Mouse (Mus musculus) embryo, embryonic 10.5 days (tissue): ENCODE measurements at regions not wholly inside any gene's neighbourhood (a gene's known extent, or its start where the extent isn't known, plus 50 kb on each side); places are given as distances from the start of the nearest gene placed in this dataset.

ENCODE experiments used
- DNase-seq: peaks from one replicate; pipeline ENCODE4 v3.0.0-alpha.2; 2015; ENCODE audit warnings: low spot score

- peak; percentile 77 for DNase-seq
These were observed 52.5 kb upstream of the Prr5 start for GRCm38 (mm10) chr15:84616880-84617279.

- peak; percentile 93 for DNase-seq
These were observed 55.6 kb upstream of the Prr5 start for GRCm38 (mm10) chr15:84613536-84614527.

GRCm38 (mm10) chr15:84612961-84613360 is 55.3 kb upstream of the Rtl6 start:
- no peak for DNase-seq

DNA sequence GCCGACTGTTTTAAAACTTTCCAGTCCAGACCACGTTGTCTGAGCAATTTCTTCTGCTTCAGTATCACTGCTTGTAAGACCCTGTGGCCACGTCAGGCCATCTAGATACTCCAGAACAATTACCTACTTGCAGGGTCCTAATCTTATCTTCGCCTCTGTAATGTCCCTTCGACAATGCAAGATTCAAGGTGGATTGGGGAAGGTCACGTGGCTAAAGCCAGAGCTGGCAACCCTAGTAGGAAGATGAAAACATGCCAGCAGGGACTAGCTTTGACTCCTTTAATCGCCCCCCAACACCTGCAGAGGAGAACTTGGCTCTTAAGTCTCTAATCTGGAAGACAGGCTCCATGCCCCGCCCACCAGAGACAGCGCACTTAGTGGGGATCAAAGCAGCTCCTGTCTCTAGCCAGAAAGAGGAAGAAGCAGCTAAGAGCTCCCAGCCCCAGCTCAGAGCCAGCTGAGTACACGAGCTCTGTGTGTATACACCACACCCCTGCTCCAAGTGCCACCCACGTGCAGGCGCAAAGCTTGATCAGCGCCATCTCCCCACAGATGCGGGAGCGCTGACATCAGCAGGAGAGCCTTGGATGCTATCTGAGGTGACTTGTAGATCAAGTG is 52.3 kb upstream of the Rtl6 start:
- no peak for DNase-seq

DNA sequence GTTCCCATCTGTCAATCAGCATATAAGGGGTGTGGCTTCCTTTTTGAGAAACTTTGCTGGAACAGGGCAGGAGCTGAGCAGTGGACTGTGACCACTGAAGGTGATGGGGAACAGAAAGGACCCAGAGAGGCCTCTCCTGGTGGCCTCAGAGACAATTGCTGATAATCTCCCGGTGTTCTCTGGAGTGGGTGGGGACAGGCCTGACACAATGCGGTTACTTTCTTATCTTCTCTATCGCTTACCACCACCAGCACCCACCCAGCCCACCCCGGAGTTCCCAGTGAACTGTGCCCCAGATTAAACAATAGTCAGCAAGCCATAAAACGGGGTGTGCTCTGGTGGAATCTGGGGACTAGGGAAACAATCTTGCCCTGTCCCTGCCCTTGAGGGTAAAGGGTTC is 51.4 kb upstream of the Rtl6 start:
- DNase-seq, result no peak
